Mouse (Mus musculus) fat pad, adult 2 months (tissue): ENCODE results near the gene Mapkap1.
"Not testable (repeated sequence)": the region's sequence is repeated elsewhere in the genome, so short reads cannot be mapped to it uniquely, and the experiment has no call there.

ENCODE experiments used
- DNase-seq: peaks from one replicate; pipeline ENCODE4 v3.0.0-alpha.2; 2011; ENCODE audit warnings: low read depth, low spot score; ENCODE audit errors: extremely low read depth

Gene Mapkap1

GRCm38 (mm10) chr2:34431701-34432372 is 25.3 kb downstream of the Mapkap1 start:
- DNase-seq, result no peak

- DNase-seq, result not testable (repeated sequence)
Measured at GRCm38 (mm10) chr2:34432887-34433286, 26.3 kb downstream of the Mapkap1 start.

GRCm38 (mm10) chr2:34436321-34436720 is 29.8 kb downstream of the Mapkap1 start:
- DNase-seq, result no peak

- no peak for DNase-seq
Measured at GRCm38 (mm10) chr2:34448756-34449155, 42.2 kb downstream of the Mapkap1 start.

GRCm38 (mm10) chr2:34462490-34462889 is 55.9 kb downstream of the Mapkap1 start:
- no peak for DNase-seq

DNA sequence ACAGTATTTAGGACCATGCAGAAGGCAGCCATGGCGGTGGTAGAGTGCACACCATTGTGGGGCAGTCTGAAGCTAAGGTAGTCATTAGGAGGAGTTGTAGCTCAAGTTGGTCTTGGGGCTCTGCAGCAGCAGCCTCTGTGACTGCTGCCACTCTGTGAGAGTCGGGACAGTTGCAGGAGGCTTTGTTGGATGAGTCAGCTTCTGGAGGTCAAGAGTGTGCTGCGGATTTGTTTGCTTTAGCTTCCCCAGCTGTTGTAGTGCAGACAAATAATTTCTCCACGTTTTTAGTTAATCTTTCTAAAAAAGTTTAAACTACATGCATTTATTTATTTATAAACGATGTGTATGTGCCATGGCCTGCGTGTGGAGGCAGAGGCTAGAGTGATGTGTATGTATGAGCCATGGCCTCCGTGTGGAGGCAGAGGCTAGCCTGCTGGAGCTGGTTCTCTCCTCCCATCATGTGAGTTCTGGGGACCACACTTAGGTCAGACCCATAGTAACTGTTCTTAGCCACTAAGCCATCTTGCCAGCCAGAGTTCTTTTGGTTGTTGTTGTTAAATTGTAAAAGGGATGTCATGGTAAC is 62.1 kb downstream of the Mapkap1 start:
- DNase-seq, result no peak

DNA sequence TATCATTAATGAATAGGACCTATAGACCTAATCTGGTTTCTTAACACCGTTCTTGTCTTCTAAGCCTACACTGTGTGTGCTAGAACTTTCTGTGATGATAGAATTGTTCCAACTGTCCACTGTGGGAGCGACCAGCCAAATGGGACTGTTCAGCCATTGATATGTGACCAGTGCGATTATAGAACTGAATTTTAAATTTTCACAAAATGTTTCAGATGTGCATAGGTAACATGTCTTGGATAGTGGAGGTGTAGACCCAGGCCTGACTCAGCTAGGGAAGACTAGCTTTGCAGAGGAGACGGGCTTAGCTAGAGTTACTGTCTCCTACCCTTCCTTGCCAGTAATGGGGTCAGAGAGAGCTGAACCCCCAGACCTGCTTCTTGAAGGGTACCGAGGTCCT is 62.8 kb downstream of the Mapkap1 start:
- no peak for DNase-seq

GRCm38 (mm10) chr2:34473775-34474174 is 67.2 kb downstream of the Mapkap1 start:
- DNase-seq, result no peak

DNA sequence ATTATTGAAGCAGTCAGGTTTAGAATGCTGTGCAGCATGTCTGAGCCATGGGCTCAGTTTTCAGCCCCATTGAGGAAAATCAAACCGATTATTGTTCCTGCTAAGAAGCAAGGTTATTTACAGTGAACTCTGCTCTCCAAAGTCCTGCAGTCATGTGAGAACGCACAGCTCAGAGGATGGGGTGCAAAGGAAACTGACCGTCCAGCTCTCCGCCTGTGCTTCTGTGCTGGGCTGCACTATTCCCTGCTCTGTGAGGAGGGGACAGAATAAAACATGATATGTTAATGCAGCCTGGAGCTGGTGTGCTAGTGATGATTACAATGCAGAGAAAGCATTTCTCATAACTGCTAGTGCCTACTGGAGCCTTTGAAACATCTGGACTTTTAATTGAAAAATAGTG is 74.8 kb downstream of the Mapkap1 start:
- DNase-seq, result no peak

- DNase-seq, result no peak
Measured at GRCm38 (mm10) chr2:34482102-34482501, 75.5 kb downstream of the Mapkap1 start.

DNA sequence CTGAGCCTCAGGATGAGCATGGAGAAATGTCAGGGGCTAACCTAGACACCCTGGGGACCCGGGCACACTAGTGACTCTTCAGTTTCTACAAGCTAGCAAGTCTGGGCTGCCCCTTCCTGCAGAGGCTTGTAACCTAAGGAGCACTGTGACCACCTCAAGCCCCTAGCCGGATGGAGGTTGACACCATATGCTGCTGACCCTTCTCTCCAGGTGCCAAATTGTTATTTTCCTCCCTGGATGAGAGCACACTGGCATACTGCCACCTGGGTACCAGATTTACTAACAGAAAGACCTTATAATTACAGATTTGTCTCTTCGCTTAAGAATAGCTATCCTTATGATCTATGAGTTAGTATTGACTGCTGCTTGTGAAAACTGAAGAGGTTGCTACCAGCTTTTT is 76.0 kb downstream of the Mapkap1 start:
- no peak for DNase-seq

- DNase-seq, result no peak
Measured at GRCm38 (mm10) chr2:34487281-34487680, 80.7 kb downstream of the Mapkap1 start.

GRCm38 (mm10) chr2:34503975-34504730 is 97.6 kb downstream of the Mapkap1 start:
- no peak for DNase-seq

- not testable (repeated sequence) for DNase-seq
Measured at GRCm38 (mm10) chr2:34506162-34506561, 99.6 kb downstream of the Mapkap1 start.

DNA sequence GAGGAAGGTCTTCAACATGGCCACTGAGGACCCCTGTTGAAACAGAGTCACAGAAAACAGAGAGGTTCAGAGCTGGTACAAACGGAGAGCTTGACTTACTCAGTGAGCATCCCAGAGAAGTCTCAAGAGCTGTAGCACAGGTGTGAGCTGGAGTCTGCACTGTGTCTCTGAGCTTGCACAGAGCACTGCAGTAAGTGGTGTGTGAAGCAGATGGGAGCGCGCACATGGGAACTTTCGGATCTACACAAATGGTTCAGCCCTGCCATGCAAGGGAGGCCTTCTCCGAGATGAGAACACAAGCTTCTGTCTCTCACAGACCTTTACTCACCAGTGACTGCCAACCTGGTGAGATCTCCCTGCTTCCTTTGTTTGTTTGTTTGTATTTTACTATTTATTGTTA is 103.3 kb downstream of the Mapkap1 start:
- DNase-seq, result no peak

GRCm38 (mm10) chr2:34515263-34515662 is 108.7 kb downstream of the Mapkap1 start:
- DNase-seq, result no peak

DNA sequence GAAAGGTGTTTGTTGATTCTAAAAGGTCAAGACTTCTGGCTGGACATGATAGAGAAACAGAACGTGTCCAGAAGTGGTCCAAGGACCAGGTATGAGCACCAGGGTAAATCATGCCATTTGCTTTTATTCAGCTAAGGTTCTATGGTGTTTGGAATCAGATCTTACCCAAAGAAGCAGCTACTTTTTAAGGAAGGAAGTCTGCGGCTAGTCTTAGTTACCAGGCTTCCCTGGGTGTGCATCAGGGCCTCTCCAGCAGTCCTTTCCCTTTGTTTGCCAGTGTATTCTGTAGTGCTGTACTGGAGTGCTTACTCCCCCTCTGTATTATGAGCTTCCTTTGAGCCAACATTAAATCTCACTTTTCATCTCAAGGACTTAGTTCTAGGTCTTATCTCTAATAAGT is 111.5 kb downstream of the Mapkap1 start:
- no peak for DNase-seq

- no peak for DNase-seq
Measured at GRCm38 (mm10) chr2:34518526-34518925, 112.0 kb downstream of the Mapkap1 start.

GRCm38 (mm10) chr2:34519525-34519924 is 113.0 kb downstream of the Mapkap1 start:
- no peak for DNase-seq

DNA sequence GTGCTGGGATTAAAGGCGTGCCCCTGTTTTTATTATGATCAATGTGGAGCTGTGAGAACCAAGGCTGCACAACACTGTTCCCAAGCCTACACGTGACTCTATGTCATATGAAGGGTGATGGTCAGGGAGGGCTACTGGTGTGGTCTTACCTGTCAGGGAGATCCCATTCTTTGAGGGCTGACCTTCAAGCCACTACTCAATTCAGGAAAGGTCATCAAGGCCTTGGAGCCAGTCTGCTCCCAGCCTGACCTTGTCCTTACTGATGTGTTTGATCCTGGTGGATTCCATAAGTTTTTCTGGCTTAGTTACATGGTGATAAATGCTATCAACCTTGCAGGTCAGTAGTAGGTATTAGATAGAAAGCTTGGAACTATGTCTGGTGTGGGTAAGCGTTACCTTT is 114.8 kb downstream of the Mapkap1 start:
- DNase-seq, result no peak

DNA sequence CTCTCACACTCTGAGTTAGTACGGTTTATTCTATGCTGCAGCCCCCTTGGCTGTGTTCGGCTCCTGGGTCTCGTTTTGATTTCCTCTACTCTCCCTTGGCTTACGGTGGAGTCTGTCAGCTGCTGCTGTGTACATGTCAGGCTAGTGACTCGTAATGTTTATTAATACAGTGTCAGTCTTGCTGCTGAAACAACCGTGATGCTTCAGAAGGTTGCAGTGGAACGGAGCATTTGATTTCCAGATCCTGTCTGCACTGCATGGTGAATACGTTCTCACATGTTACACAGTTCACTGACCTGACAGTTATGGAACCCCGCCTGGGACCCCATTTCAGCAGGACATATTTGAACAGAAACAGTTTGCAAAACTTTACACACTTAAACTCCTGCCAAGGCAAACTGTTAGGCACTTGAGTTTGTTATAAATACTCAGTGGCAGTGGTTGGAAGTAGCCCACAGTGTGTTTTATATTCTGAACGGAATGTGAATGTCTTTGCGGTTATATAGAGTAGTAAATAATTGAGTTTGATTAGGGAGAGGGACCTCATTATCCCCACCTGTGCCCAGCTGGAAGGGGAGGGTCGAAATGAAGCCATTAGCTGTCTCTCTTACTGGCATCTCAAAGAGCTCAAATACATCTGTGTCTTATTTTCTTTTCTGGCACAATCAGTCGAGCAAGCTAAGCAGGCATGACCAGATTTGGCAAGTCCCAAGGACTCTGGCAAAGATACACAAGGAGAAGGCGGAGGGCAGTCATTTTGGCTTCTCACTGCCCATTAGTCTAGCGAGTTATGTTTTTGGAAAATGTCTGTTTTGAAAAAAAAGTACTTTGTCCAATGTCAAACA is 120.2 kb downstream of the Mapkap1 start:
- no peak for DNase-seq
